In the genomic region with DNA sequence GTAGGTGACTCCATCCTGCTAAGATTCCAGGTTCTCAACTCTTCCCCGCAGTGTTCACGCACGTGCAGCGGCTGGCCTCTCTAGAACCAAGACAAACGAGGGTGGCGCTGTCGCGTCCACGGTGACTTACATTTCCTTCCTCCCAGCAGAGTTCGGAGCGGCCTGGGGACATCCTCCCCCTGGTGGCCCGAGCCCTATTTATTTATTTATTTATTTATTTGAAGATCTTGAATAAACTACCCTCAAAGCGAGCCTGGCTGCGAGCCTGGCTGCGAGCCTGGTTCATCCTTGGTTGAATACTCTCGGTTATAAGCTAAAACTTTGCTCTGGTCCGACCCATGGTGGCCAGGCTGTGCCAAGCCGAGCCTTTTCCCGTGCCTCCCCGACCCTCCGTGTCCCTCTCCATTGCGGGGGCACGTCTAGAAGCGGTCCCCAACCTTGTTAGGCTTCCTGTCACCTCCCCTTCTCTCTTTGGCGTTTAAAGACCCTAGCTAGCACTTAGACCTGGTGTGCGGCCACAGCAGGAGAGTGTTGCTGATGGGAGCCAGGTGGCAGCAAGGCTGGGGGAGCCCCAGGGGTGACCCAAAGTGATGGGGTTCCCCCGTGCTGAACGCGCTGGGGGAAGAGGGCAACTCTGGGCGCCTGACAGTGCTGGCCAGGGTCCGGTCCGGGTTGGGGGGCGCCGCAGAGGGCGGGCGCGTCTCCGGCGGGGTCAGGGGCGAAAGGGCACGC, we compare ENCODE assay signal across 7 mouse cellular contexts. TPM values are rescaled to one million over a fixed set of nuclear protein-coding genes. Genes with fewer than 3 reads are reported as not detected.
A peak's percentile ranks its signal among the peaks of the same experiment; 100 is the strongest.
DNase-seq lines count a peak whose midpoint lies in the region; ATAC-seq lines count a peak whose summit lies in the region.

No protein-coding gene starts in this region.

- WGBS in limb, embryonic 10.5 days, result under 1% methylated on average over 38 of the region's 41 CpGs

- peak overlapping the region; percentile 48 for H3K4me3 ChIP-seq in limb, embryonic 10.5 days

- ATAC-seq in megakaryocyte-erythroid progenitor cell, adult 5-6 weeks (replicated peaks; ENCODE audit: low FRiP score, low TSS enrichment, poor library complexity, severe bottlenecking), result peak; percentile 51

- peak; percentile 72 to 75 for DNase-seq in B cell, adult 2 months
- peak; percentile 82 for DNase-seq in CD4-positive, CD25-positive, alpha-beta regulatory T cell, adult 2 months (ENCODE audit: low read depth, low spot score)
- peak; percentile 86 for DNase-seq in embryo, embryonic 11 days
- DNase-seq in heart, postnatal 36 days, result peak; percentile 43 to 47
- peak; percentile 77 for DNase-seq in limb, embryonic 10.5 days (ENCODE audit: low spot score)
- peak; percentile 38 to 73 for DNase-seq in spleen, postnatal 4 days (ENCODE audit: low spot score in 2 of 2)

- 0 out of 2 replicates have a peak, but pooled peaks cover 2% of the 10 kb centered on the region for H3K9me3 ChIP-seq in limb, embryonic 10.5 days (replicated peaks)

- H3K36me3 ChIP-seq in limb, embryonic 10.5 days, result no peaks in the 10 kb centered on the region

- H3K27me3 ChIP-seq in limb, embryonic 10.5 days (ENCODE audit: low read depth, poor library complexity, severe bottlenecking), result peaks cover 71% of the 10 kb centered on the region

- H3K4me1 ChIP-seq in limb, embryonic 10.5 days, result peaks cover 67% of the 10 kb centered on the region

- peak overlapping the region; percentile 83 for H3K27ac ChIP-seq in limb, embryonic 10.5 days

- intact Hi-C loops in heart, postnatal 36 days (cut with DNase I), result loop anchor here (5.0 kb wide), 1 partner anchor 40 kb away; no protein-coding TSS in a partner anchor

RNA-seq across cellular contexts. Expression of a gene that starts 8.1 kb away (rescaled TPM):
- not detected for total RNA-seq in heart, postnatal 36 days (2021)
- not detected in 2 replicates for polyA plus RNA-seq in limb, embryonic 10.5 days (2016; fragmentation: Nextera tagmentation; extraction: Ambion mirVana)
- total RNA-seq in megakaryocyte-erythroid progenitor cell, adult 5-6 weeks (2014; fragmentation: Nextera tagmentation), result not detected in 2 replicates
- not detected in 2 replicates for total RNA-seq in megakaryocyte-erythroid progenitor cell, adult 5-6 weeks (2017)

RNA-seq across cellular contexts. Expression of a gene that starts 48.9 kb away (rescaled TPM):
- under 1 TPM in 1 of 2 experiments, not detected in 1; 0.17 TPM for total RNA-seq in heart, postnatal 36 days (2021)
- polyA plus RNA-seq in limb, embryonic 10.5 days (2016; fragmentation: Nextera tagmentation; extraction: Ambion mirVana), result not detected in 2 replicates
- total RNA-seq in megakaryocyte-erythroid progenitor cell, adult 5-6 weeks (2014; fragmentation: Nextera tagmentation), result 0.72 TPM in 1 of 2 replicates, not detected in the other
- not detected in 2 replicates for total RNA-seq in megakaryocyte-erythroid progenitor cell, adult 5-6 weeks (2017)

RNA-seq across cellular contexts. Expression of a gene that starts 59.1 kb away (rescaled TPM):
- total RNA-seq in heart, postnatal 36 days (2021), result not detected
- polyA plus RNA-seq in limb, embryonic 10.5 days (2016; fragmentation: Nextera tagmentation; extraction: Ambion mirVana), result not detected in 2 replicates
- not detected in 2 replicates for total RNA-seq in megakaryocyte-erythroid progenitor cell, adult 5-6 weeks (2014; fragmentation: Nextera tagmentation)
- total RNA-seq in megakaryocyte-erythroid progenitor cell, adult 5-6 weeks (2017), result not detected in 2 replicates

Comparison
In these comparisons a context has a peak if more than half of its experiments do, and no peak if none do; other contexts are left out.
1. Peak in every context shown above with its lines: DNase-seq, ATAC-seq, H3K4me3 ChIP-seq and H3K27ac ChIP-seq.